Mouse (Mus musculus): ENCODE measurements around the gene Rtca. TPM values are rescaled to one million over a fixed set of nuclear protein-coding genes. Genes with fewer than 3 reads are reported as not detected.

The Rtca gene
- total and polyA plus RNA-seq, 3 experiments: 31.6 to 40.3 (median 36.8) TPM

- Histone ChIP-seq H3K9me3 (replicated peaks) (no peaks in the 10 kb centered on the region), H3K27me3 (ENCODE audit: insufficient read depth, low read length) (peaks cover 4% of the 10 kb centered on the region), H3K4me3 (ENCODE audit: low read depth, low read length) (peak overlapping the region; percentile 74; the same call in 1 of the 2 replicates), H3K36me3 (replicated peaks) (peaks cover 11% of the 10 kb centered on the region), H3K4me1 (ENCODE audit: insufficient read depth, low read depth, low read length) (peaks cover 34% of the 10 kb centered on the region)
- DNase-seq (ENCODE audit: low spot score) (no peak), ATAC-seq (ENCODE audit: extremely low read depth, insufficient number of reproducible peaks, low FRiP score, poor library complexity, severe bottlenecking) (no peak)
- TF ChIP-seq CTCF (IDR thresholded peaks at IDR 0.05; ENCODE audit: low read depth, low read length) (no peak), GATA2 (IDR thresholded peaks at IDR 0.05; ENCODE audit: borderline replicate concordance, low read depth, low read length) (no peak)
Observed at GRCm38 (mm10) chr3:116512151-116512903, 4.3 kb upstream of the Rtca start.

- Histone ChIP-seq H3K4me1 (ENCODE audit: insufficient read depth, low read depth, low read length) (no peaks in the 10 kb centered on the region), H3K9me3 (replicated peaks) (no peaks in the 10 kb centered on the region), H3K36me3 (replicated peaks) (peaks cover 90% of the 10 kb centered on the region), H3K27me3 (ENCODE audit: insufficient read depth, low read length) (no peaks in the 10 kb centered on the region), H3K4me3 (ENCODE audit: low read depth, low read length) (no peak overlapping the region)
- TF ChIP-seq POLR2AphosphoS5 (IDR thresholded peaks at IDR 0.05; ENCODE audit: insufficient replicate concordance, low read depth, low read length) (no peak), GATA1 (IDR thresholded peaks at IDR 0.05; ENCODE audit: borderline replicate concordance, low read length) (no peak), CTCF (IDR thresholded peaks at IDR 0.05; ENCODE audit: low read depth, low read length) (no peak), TAL1 (conservative IDR thresholded peaks at IDR 0.05; ENCODE audit: low read depth, low read length) (no peak), GATA2 (IDR thresholded peaks at IDR 0.05; ENCODE audit: borderline replicate concordance, low read depth, low read length) (no peak)
- ATAC-seq (ENCODE audit: extremely low read depth, insufficient number of reproducible peaks, low FRiP score, poor library complexity, severe bottlenecking): no peak
- no peak for DNase-seq (ENCODE audit: low spot score)
Observed at GRCm38 (mm10) chr3:116495671-116496070, 12.3 kb downstream of the Rtca start.

- no peak for ATAC-seq (ENCODE audit: extremely low read depth, insufficient number of reproducible peaks, low FRiP score, poor library complexity, severe bottlenecking)
- H3K36me3 ChIP-seq (replicated peaks): peaks cover 92% of the 10 kb centered on the region
Observed at GRCm38 (mm10) chr3:116493658-116494057, 14.3 kb downstream of the Rtca start.

GRCm38 (mm10) chr3:116491923-116492454 is 16.0 kb downstream of the Rtca start:
- ATAC-seq (ENCODE audit: extremely low read depth, insufficient number of reproducible peaks, low FRiP score, poor library complexity, severe bottlenecking) (no peak), DNase-seq (ENCODE audit: low spot score) (no peak)
- no peak for TF ChIP-seq TAL1 (conservative IDR thresholded peaks at IDR 0.05; ENCODE audit: low read depth, low read length)
- TF ChIP-seq CTCF (IDR thresholded peaks at IDR 0.05; ENCODE audit: low read depth, low read length): no peak
- no peak for TF ChIP-seq GATA1 (IDR thresholded peaks at IDR 0.05; ENCODE audit: borderline replicate concordance, low read length)
- no peak for TF ChIP-seq GATA2 (IDR thresholded peaks at IDR 0.05; ENCODE audit: borderline replicate concordance, low read depth, low read length)
- no peak for TF ChIP-seq POLR2AphosphoS5 (IDR thresholded peaks at IDR 0.05; ENCODE audit: insufficient replicate concordance, low read depth, low read length)
- H3K36me3 ChIP-seq (replicated peaks): peaks cover 89% of the 10 kb centered on the region
- no peaks in the 10 kb centered on the region for H3K27me3 ChIP-seq (ENCODE audit: insufficient read depth, low read length)
- no peak overlapping the region for H3K4me3 ChIP-seq (ENCODE audit: low read depth, low read length)
- H3K9me3 ChIP-seq (replicated peaks): no peaks in the 10 kb centered on the region
- no peaks in the 10 kb centered on the region; the same call in 1 of the 2 replicates for H3K4me1 ChIP-seq (ENCODE audit: insufficient read depth, low read depth, low read length)

More at GRCm38 (mm10) chr3:116493658-116494057, 14.3 kb downstream of the Rtca start:
- H3K4me3 ChIP-seq (ENCODE audit: low read depth, low read length): no peak overlapping the region
- no peaks in the 10 kb centered on the region for H3K4me1 ChIP-seq (ENCODE audit: insufficient read depth, low read depth, low read length)
- DNase-seq (ENCODE audit: low spot score): no peak
- no peaks in the 10 kb centered on the region for H3K27me3 ChIP-seq (ENCODE audit: insufficient read depth, low read length)
- no peaks in the 10 kb centered on the region for H3K9me3 ChIP-seq (replicated peaks)
- TF ChIP-seq GATA2 (IDR thresholded peaks at IDR 0.05; ENCODE audit: borderline replicate concordance, low read depth, low read length) (no peak), TAL1 (conservative IDR thresholded peaks at IDR 0.05; ENCODE audit: low read depth, low read length) (no peak), CTCF (IDR thresholded peaks at IDR 0.05; ENCODE audit: low read depth, low read length) (no peak), POLR2AphosphoS5 (IDR thresholded peaks at IDR 0.05; ENCODE audit: insufficient replicate concordance, low read depth, low read length) (no peak), GATA1 (IDR thresholded peaks at IDR 0.05; ENCODE audit: borderline replicate concordance, low read length) (no peak)

GRCm38 (mm10) chr3:116490920-116491319 is 17.1 kb downstream of the Rtca start:
- Histone ChIP-seq H3K27me3 (ENCODE audit: insufficient read depth, low read length) (no peaks in the 10 kb centered on the region), H3K4me3 (ENCODE audit: low read depth, low read length) (no peak overlapping the region), H3K36me3 (replicated peaks) (peaks cover 81% of the 10 kb centered on the region), H3K9me3 (replicated peaks) (no peaks in the 10 kb centered on the region), H3K4me1 (ENCODE audit: insufficient read depth, low read depth, low read length) (no peaks in the 10 kb centered on the region; the same call in 1 of the 2 replicates)
- DNase-seq (ENCODE audit: low spot score): no peak
- ATAC-seq (ENCODE audit: extremely low read depth, insufficient number of reproducible peaks, low FRiP score, poor library complexity, severe bottlenecking): no peak
- TF ChIP-seq POLR2AphosphoS5 (IDR thresholded peaks at IDR 0.05; ENCODE audit: insufficient replicate concordance, low read depth, low read length): no peak
- TF ChIP-seq TAL1 (conservative IDR thresholded peaks at IDR 0.05; ENCODE audit: low read depth, low read length): no peak
- no peak for TF ChIP-seq CTCF (IDR thresholded peaks at IDR 0.05; ENCODE audit: low read depth, low read length)
- TF ChIP-seq GATA1 (IDR thresholded peaks at IDR 0.05; ENCODE audit: borderline replicate concordance, low read length): no peak
- no peak for TF ChIP-seq GATA2 (IDR thresholded peaks at IDR 0.05; ENCODE audit: borderline replicate concordance, low read depth, low read length)

GRCm38 (mm10) chr3:116483271-116483670 is 24.7 kb downstream of the Rtca start:
- Histone ChIP-seq H3K27me3 (ENCODE audit: insufficient read depth, low read length) (peaks cover 3% of the 10 kb centered on the region), H3K36me3 (replicated peaks) (peaks cover 10% of the 10 kb centered on the region), H3K9me3 (replicated peaks) (no peaks in the 10 kb centered on the region), H3K4me1 (ENCODE audit: insufficient read depth, low read depth, low read length) (peaks cover 3% of the 10 kb centered on the region), H3K4me3 (ENCODE audit: low read depth, low read length) (no peak overlapping the region)
- no peak for ATAC-seq (ENCODE audit: extremely low read depth, insufficient number of reproducible peaks, low FRiP score, poor library complexity, severe bottlenecking)
- TF ChIP-seq POLR2AphosphoS5 (IDR thresholded peaks at IDR 0.05; ENCODE audit: insufficient replicate concordance, low read depth, low read length) (no peak), CTCF (IDR thresholded peaks at IDR 0.05; ENCODE audit: low read depth, low read length) (no peak), GATA1 (IDR thresholded peaks at IDR 0.05; ENCODE audit: borderline replicate concordance, low read length) (no peak), GATA2 (IDR thresholded peaks at IDR 0.05; ENCODE audit: borderline replicate concordance, low read depth, low read length) (no peak), TAL1 (conservative IDR thresholded peaks at IDR 0.05; ENCODE audit: low read depth, low read length) (no peak)
- DNase-seq (ENCODE audit: low spot score): no peak

Measured in G1E (cell line).